Mouse (Mus musculus) midbrain, embryonic 13.5 days (tissue): ENCODE results near the gene Mfn2. TPM values are rescaled to one million over a fixed set of nuclear protein-coding genes. Genes with fewer than 3 reads are reported as not detected.
"Not testable (repeated sequence)": the region's sequence is repeated elsewhere in the genome, so short reads cannot be mapped to it uniquely, and the experiment has no call there.

ENCODE experiments used
- ATAC-seq: fragments of 200-750 bp; cut with Nextera tagmentation; 2 replicates; pipeline ENCODE4 v1.8.0; 2017; ENCODE audit warnings: mild to moderate bottlenecking, moderate TSS enrichment, moderate library complexity
- H3K27ac ChIP-seq: fragments of 300-500 bp; sonication (generic); 2 replicates; pipeline ENCODE4 v1.5.1; 2015; ENCODE audit warnings: inconsistent platforms, mild to moderate bottlenecking, moderate library complexity
- H3K27me3 ChIP-seq: fragments of 300-500 bp; sonication (generic); 2 replicates; pipeline ENCODE4 v1.6.1; 2015; ENCODE audit warnings: mild to moderate bottlenecking, inconsistent platforms
- H3K36me3 ChIP-seq: fragments of 300-500 bp; sonication (generic); 2 replicates; pipeline ENCODE4 v1.6.1; 2015; ENCODE audit warnings: mild to moderate bottlenecking, inconsistent platforms
- H3K4me1 ChIP-seq: fragments of 300-500 bp; sonication (generic); replicated peaks from 2 replicates; pipeline ENCODE4 v1.6.1; 2015; ENCODE audit warnings: inconsistent platforms
- H3K4me2 ChIP-seq: fragments of 300-500 bp; sonication (generic); replicated peaks from 2 replicates; pipeline ENCODE4 v1.6.1; 2015; ENCODE audit warnings: moderate library complexity, mild to moderate bottlenecking, inconsistent platforms
- H3K4me3 ChIP-seq: fragments of 300-500 bp; sonication (generic); replicated peaks from 2 replicates; pipeline ENCODE4 v1.5.1; 2015; ENCODE audit warnings: mild to moderate bottlenecking, inconsistent platforms
- H3K9ac ChIP-seq: fragments of 300-500 bp; sonication (generic); replicated peaks from 2 replicates; pipeline ENCODE4 v1.6.1; 2015; ENCODE audit warnings: mild to moderate bottlenecking, inconsistent platforms
- H3K9me3 ChIP-seq: fragments of 300-500 bp; sonication (generic); 2 replicates; pipeline ENCODE4 v1.6.1; 2016; ENCODE audit warnings: mild to moderate bottlenecking, inconsistent platforms
- WGBS: fragments of 180-500 bp; shearing (Covaris S2); methylation state at CpG from one replicate; pipeline ENCODE4 v1.1.7; 2015; 5-methylcytosine and 5-hydroxymethylcytosine counted together
- polyA plus RNA-seq: library from polyadenylated mRNA; unstranded; fragments of >200 nt; fragmentation: Nextera tagmentation; extraction: Ambion mirVana; gene quantifications from 2 replicates; pipeline ENCODE4 v1.2.1, GENCODE M21; 2015

The Mfn2 gene
- polyA plus RNA-seq, 1 experiment from 2014 or later: 77.3 TPM

GRCm38 (mm10) chr4:147884138-147884537 lies 20.4 kb downstream of the Mfn2 start:
- no peak for ATAC-seq
- Histone ChIP-seq H3K36me3 (peaks cover 96% of the 10 kb centered on the region), H3K4me3 (no peak overlapping the region), H3K9me3 (no peaks in the 10 kb centered on the region), H3K27me3 (no peaks in the 10 kb centered on the region), H3K9ac (no peak overlapping the region), H3K4me2 (no peak overlapping the region), H3K4me1 (no peaks in the 10 kb centered on the region), H3K27ac (no peak overlapping the region)
- 94% methylated on average over 3 of the region's 3 CpGs for WGBS

DNA sequence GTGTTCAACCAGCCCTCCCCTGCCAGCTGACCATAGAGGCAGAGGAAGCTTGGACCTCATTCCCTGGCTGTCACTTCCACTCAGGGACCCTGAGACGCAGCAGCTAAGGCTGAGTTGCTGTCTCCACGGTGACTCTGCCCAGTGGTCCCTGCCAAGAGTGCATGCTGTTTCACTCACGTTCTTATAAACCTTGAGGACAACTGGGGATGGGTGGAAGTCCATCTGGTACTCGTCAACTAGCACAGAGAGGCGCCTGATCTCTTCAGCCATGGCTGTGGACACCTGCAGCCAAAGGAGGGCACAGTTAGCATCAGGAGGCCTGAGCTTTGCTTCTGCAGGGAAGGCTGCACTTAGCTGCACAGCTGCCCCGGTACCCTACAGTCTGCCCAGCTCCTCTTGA lies 21.5 kb downstream of the Mfn2 start:
- H3K9me3 ChIP-seq: no peaks in the 10 kb centered on the region
- no peak overlapping the region for H3K4me2 ChIP-seq
- no peak for ATAC-seq
- H3K36me3 ChIP-seq: peaks cover 96% of the 10 kb centered on the region
- H3K9ac ChIP-seq: no peak overlapping the region
- 91% methylated on average over 6 of the region's 6 CpGs for WGBS
- no peak overlapping the region for H3K27ac ChIP-seq
- H3K4me3 ChIP-seq: no peak overlapping the region
- H3K4me1 ChIP-seq: no peaks in the 10 kb centered on the region
- no peaks in the 10 kb centered on the region for H3K27me3 ChIP-seq

- Histone ChIP-seq H3K27me3 (no peaks in the 10 kb centered on the region), H3K9ac (no peak overlapping the region), H3K27ac (no peak overlapping the region), H3K36me3 (peaks cover 93% of the 10 kb centered on the region), H3K4me2 (no peak overlapping the region), H3K9me3 (no peaks in the 10 kb centered on the region), H3K4me1 (no peaks in the 10 kb centered on the region), H3K4me3 (no peak overlapping the region)
- WGBS: 94% methylated on average over 7 of the region's 7 CpGs
- no peak for ATAC-seq
Observed at GRCm38 (mm10) chr4:147881792-147882191, 22.7 kb downstream of the Mfn2 start.

GRCm38 (mm10) chr4:147879865-147880264 lies 24.6 kb downstream of the Mfn2 start:
- Histone ChIP-seq H3K4me2 (no peak overlapping the region), H3K36me3 (peaks cover 93% of the 10 kb centered on the region), H3K9me3 (no peaks in the 10 kb centered on the region), H3K4me1 (no peaks in the 10 kb centered on the region), H3K4me3 (no peak overlapping the region), H3K9ac (no peak overlapping the region), H3K27ac (no peak overlapping the region), H3K27me3 (no peaks in the 10 kb centered on the region)
- WGBS: 54% methylated on average over 5 of the region's 5 CpGs
- ATAC-seq: no peak

DNA sequence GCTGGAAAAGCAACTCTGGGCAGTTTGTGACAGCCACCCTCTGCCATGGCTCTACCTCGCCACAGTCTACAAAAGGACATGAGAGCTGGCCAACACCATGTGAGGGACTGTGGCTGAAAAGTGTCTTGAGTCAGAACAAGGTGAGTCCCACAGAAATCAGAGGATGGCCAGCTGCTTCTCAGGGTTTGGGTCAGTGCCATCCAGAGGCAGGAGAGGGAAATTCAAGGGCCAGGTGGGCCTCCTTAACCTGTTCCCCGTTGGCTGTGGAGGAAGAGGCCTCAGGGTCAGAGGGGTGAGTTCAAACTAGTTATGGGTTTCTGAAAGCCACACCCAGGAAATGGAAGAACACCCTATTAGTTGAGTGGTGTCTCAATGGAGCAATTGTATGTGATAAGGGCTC lies 25.0 kb downstream of the Mfn2 start:
- H3K27me3 ChIP-seq: no peaks in the 10 kb centered on the region
- no peaks in the 10 kb centered on the region for H3K9me3 ChIP-seq
- WGBS: 81% methylated on average over 2 of the region's 2 CpGs
- H3K4me1 ChIP-seq: no peaks in the 10 kb centered on the region
- H3K4me3 ChIP-seq: no peak overlapping the region
- H3K36me3 ChIP-seq: peaks cover 94% of the 10 kb centered on the region
- H3K27ac ChIP-seq: no peak overlapping the region
- ATAC-seq: no peak
- H3K4me2 ChIP-seq: no peak overlapping the region
- H3K9ac ChIP-seq: no peak overlapping the region

DNA sequence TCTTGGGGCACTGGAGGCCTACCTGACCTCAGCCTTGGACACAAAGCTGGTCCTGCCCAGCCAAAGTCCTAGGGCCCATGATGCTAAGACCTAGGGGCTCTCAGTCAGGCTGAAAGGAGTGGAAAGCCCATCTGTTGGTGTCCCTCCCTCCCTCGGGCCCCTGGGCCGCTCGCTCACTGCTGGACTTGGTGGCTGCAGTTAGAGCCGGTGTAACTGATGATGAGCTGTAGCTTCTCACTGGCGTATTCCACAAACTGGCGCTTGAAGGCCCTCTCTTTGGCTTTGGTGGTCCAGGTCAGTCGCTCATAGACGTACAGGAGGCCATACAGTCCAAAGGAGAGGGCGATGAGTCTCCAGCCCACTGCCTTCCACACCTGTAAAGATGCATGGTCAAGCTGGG lies 26.0 kb downstream of the Mfn2 start:
- peaks cover 94% of the 10 kb centered on the region for H3K36me3 ChIP-seq
- no peaks in the 10 kb centered on the region for H3K27me3 ChIP-seq
- no peak overlapping the region for H3K9ac ChIP-seq
- 93% methylated on average over 9 of the region's 9 CpGs for WGBS
- no peaks in the 10 kb centered on the region for H3K9me3 ChIP-seq
- H3K4me1 ChIP-seq: no peaks in the 10 kb centered on the region
- H3K27ac ChIP-seq: no peak overlapping the region
- no peak for ATAC-seq
- no peak overlapping the region for H3K4me3 ChIP-seq
- no peak overlapping the region for H3K4me2 ChIP-seq

DNA sequence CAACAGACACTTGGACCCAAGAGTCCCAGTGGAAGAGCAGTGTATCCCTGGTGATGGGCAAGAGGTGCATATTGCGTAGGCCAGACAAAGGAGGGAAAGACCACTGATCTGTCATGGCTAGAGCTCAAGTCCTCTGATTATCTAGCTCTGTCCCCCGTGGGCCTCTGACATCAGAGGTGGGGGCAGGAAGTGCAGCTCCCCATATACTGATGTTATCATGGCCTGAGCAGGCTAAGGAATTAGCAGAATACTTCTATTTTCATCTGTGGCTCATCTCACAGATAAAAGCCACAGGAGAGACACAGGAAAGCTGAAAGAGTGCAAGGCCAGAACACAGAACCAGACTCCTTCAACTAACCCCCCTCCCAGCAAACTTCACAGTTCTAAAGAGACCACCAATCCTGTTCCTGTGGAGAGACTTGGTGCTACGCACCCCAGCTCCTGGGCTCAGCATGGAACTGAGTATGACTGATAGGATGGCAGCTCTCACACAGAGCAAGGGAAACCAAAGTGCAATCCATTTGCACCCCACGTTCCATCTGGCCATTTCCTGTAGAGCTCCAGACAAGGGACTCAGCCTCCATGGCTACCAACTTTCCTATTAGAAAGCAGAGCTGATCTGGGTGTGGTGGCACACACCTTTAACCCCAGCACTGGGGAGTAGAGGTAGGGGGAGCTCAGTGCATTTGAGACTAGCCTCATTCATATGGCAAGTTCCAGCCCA lies 28.5 kb downstream of the Mfn2 start:
- H3K4me3 ChIP-seq: no peak overlapping the region
- H3K27ac ChIP-seq: no peak overlapping the region
- no peaks in the 10 kb centered on the region for H3K9me3 ChIP-seq
- peaks cover 92% of the 10 kb centered on the region for H3K36me3 ChIP-seq
- no peak overlapping the region for H3K9ac ChIP-seq
- no peak for ATAC-seq
- H3K4me1 ChIP-seq: no peaks in the 10 kb centered on the region
- 91% methylated on average over 4 of the region's 4 CpGs for WGBS
- H3K27me3 ChIP-seq: no peaks in the 10 kb centered on the region
- no peak overlapping the region for H3K4me2 ChIP-seq

DNA sequence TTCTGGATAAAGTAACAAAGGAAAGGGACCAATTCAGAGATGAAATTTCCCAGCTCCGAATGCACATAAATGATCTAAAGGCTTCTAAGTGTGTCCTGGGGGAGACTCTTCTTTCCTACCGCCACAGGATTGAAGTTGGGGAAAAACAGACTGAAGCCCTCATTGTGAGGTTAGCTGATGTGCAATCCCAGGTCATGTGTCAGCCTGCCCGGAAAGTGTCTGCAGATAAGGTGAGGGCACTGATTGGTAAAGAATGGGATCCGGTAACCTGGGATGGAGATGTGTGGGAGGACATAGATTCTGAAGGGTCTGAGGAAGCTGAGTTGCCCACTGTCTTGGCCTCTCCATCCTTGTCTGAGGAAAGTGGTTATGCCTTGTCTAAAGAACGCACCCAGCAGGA lies 35.3 kb downstream of the Mfn2 start:
- WGBS: 13% methylated on average over 5 of the region's 5 CpGs
- Histone ChIP-seq H3K4me1 (peaks cover 25% of the 10 kb centered on the region), H3K4me2 (peak overlapping the region; percentile 86), H3K9ac (peak overlapping the region; percentile 64), H3K27ac (0 out of 2 replicates have a peak overlapping the region, but pooled peaks have one; percentile 6), H3K36me3 (peaks cover 44% of the 10 kb centered on the region), H3K4me3 (peak overlapping the region; percentile 82), H3K9me3 (no peaks in the 10 kb centered on the region), H3K27me3 (no peaks in the 10 kb centered on the region)
- no peak for ATAC-seq

- peak within 1 kb of the TSS; percentile 82 for H3K27ac ChIP-seq
- H3K4me3 ChIP-seq: peak within 1 kb of the TSS; percentile 82
- ATAC-seq: peak; percentile 98
- H3K4me1 ChIP-seq: peaks cover 25% of the 10 kb centered on the region
- H3K9ac ChIP-seq: peak within 1 kb of the TSS; percentile 84
- H3K36me3 ChIP-seq: peaks cover 43% of the 10 kb centered on the region
- under 1% methylated on average over 30 of the region's 30 CpGs for WGBS
- H3K9me3 ChIP-seq: no peaks in the 10 kb centered on the region
- H3K4me2 ChIP-seq: peak within 1 kb of the TSS; percentile 86
- no peaks in the 10 kb centered on the region for H3K27me3 ChIP-seq
Observed at GRCm38 (mm10) chr4:147868450-147869031, 36.0 kb downstream of the Mfn2 start, which contains the start of the genes Miip and Fv1. Miip (minus strand) TSS chr4:147868816. Fv1 (plus strand) TSS chr4:147868979.

- Histone ChIP-seq H3K27me3 (no peaks in the 10 kb centered on the region), H3K4me3 (peak overlapping the region; percentile 82), H3K4me1 (peaks cover 25% of the 10 kb centered on the region), H3K9ac (peak overlapping the region; percentile 84), H3K36me3 (peaks cover 43% of the 10 kb centered on the region), H3K4me2 (peak overlapping the region; percentile 69), H3K9me3 (no peaks in the 10 kb centered on the region), H3K27ac (peak overlapping the region; percentile 82)
- ATAC-seq: peak; percentile 2; the same call in 1 of the 2 replicates
- 9% methylated on average over 22 of the region's 22 CpGs for WGBS
Observed at GRCm38 (mm10) chr4:147867563-147868449, 36.7 kb downstream of the Mfn2 start.

- peaks cover 25% of the 10 kb centered on the region for H3K4me1 ChIP-seq
- peak overlapping the region; percentile 69; the same call in 1 of the 2 replicates for H3K4me2 ChIP-seq
- not testable (repeated sequence) for H3K9ac ChIP-seq, H3K27me3 ChIP-seq, H3K27ac ChIP-seq, ATAC-seq, H3K4me3 ChIP-seq, H3K9me3 ChIP-seq
- peaks cover 43% of the 10 kb centered on the region for H3K36me3 ChIP-seq
- WGBS: 66% methylated on average over 3 of the region's 3 CpGs
Observed at GRCm38 (mm10) chr4:147866793-147867192, 37.7 kb downstream of the Mfn2 start.

- Histone ChIP-seq H3K4me1 (peaks cover 25% of the 10 kb centered on the region), H3K9me3 (no peaks in the 10 kb centered on the region), H3K4me3 (no peak overlapping the region), H3K27me3 (no peaks in the 10 kb centered on the region), H3K36me3 (peaks cover 46% of the 10 kb centered on the region), H3K27ac (no peak overlapping the region), H3K9ac (no peak overlapping the region), H3K4me2 (no peak overlapping the region)
- 94% methylated on average over 9 of the region's 9 CpGs for WGBS
- ATAC-seq: no peak
Observed at GRCm38 (mm10) chr4:147866056-147866455, 38.4 kb downstream of the Mfn2 start.
